Mouse (Mus musculus) embryonic fibroblast, embryonic 13.5 days (primary cell): ENCODE results near the gene Stat3.

Source experiments
- CTCF ChIP-seq: IDR thresholded peaks from 2 replicates; pipeline ENCODE4 v1.5.1; 2011; ENCODE audit warnings: mild to moderate bottlenecking, control low read depth, low read length, moderate library complexity, borderline replicate concordance; ENCODE audit not compliant: insufficient read depth
- POLR2A ChIP-seq: IDR thresholded peaks from 2 replicates; pipeline ENCODE4 v1.6.1; 2011; ENCODE audit warnings: low read depth, mild to moderate bottlenecking, control low read depth, low read length, moderate library complexity

- TF ChIP-seq CTCF (no peak), POLR2A (no peak)
These were observed 3.0 kb upstream of the Stat3 start for GRCm38 (mm10) chr11:100942388-100942787.
